Mouse (Mus musculus): Measurements from ENCODE around the gene Lima1. TPM values are rescaled to one million over a fixed set of nuclear protein-coding genes. Genes with fewer than 3 reads are reported as not detected.

Lima1 gene
- total and polyA plus RNA-seq, 2 experiments from 2014 or later, result 6.9 to 8.0 TPM

DNA sequence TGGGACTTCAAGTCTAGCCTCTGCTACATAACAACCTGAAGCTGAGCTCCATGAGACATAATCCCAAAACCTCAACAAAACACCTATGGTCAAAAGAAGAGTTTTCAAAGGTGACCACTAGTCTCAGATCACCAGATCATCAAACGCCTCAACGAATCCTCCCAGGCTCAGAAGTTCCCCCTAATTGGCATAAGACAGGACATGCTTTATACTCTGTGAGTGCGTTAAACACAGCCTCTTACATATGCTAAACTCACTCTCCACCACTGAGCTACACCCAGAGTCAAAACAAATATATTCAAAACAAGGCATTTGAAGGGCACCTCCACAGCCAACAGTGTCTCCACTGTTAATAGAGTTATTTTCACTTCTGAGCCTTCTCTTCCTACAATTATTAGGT lies 2.7 kb downstream of the Lima1 start:
- H3K4me1 ChIP-seq (ENCODE audit: insufficient read depth, low read length), result peaks cover 7% of the 10 kb centered on the region; the same call in 1 of the 2 replicates
- WGBS, result 77% methylated on average over 3 of the region's 3 CpGs
- DNase-seq (ENCODE audit: low spot score) (no peak), ATAC-seq (no peak)
- no peak for TF ChIP-seq CTCF (IDR thresholded peaks at IDR 0.05; ENCODE audit: low read depth)
- H3K27ac ChIP-seq, result no peak overlapping the region
- H3K9me3 ChIP-seq (ENCODE audit: low read length), result no peaks in the 10 kb centered on the region
- H3K36me3 ChIP-seq (ENCODE audit: insufficient read depth, low read length), result no peaks in the 10 kb centered on the region
- no peak overlapping the region for H3K4me3 ChIP-seq (ENCODE audit: low read length)
- H3K4me2 ChIP-seq (ENCODE audit: low read depth, low read length), result no peak overlapping the region
- no peak overlapping the region for H3K9ac ChIP-seq (replicated peaks; ENCODE audit: low read length)
- H3K27me3 ChIP-seq (ENCODE audit: insufficient read depth, low read length), result no peaks in the 10 kb centered on the region

DNA sequence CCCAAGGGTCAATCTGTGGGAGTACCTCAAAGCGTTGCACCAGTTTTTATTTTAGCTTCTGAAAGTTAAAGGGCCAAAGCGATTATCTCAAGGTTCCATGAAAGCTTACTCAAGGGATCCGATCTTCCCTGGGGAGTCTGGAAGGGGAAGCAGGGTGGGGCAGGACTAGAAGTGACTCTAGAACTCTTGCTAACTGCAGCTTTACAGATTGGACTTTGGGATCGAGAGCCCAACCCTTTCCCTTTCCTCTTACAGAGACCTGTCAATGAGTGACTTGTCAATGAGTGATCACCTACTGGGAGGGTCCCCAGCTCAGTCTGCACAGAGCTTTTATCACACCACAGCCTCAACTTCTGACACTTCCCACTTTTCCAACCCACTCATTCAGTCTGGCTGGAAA lies 7.6 kb downstream of the Lima1 start:
- 73% methylated on average over 4 of the region's 4 CpGs for WGBS
- H3K27me3 ChIP-seq (ENCODE audit: insufficient read depth, low read length), result no peaks in the 10 kb centered on the region

DNA sequence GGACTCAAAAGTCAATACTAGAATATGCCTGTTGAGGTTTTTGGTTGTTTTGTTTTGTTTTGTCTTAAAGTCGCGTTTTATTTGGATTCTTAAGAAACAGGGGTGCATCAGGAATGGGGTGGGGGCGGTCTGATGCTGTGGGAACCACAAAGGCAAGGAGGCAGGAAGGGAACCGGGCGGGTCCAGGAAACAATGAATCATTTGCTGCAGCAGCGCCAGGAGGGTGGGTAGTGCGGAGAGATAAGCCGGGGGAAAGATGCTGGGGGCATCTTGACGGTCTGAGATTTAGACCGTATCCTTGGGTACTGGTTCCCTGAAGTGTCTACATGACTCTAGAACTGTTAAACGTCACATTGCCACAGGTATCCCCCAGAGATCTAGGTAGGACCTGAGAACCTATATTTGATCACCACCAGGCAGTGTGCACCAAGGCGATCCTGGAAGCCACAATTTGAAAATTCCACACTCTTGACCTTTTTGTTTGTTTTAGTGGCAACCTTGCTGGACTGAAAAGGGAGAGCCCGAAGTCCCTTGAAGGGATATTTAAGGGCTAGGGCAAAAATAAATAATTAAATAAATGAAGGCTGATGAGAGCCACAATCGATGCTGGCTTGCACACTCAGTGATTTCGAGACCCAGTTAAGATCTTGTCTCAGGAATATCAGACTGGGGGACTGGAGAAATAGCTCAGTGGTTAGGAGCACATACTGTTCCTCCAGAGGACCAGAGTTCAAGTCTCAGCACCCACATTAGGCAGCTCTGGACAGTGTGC lies 8.6 kb downstream of the Lima1 start:
- H3K4me3 ChIP-seq (ENCODE audit: low read length), result no peak overlapping the region
- WGBS, result 80% methylated on average over 15 of the region's 15 CpGs
- no peak for TF ChIP-seq CTCF (IDR thresholded peaks at IDR 0.05; ENCODE audit: low read depth)
- no peaks in the 10 kb centered on the region for H3K9me3 ChIP-seq (ENCODE audit: low read length)
- H3K36me3 ChIP-seq (ENCODE audit: insufficient read depth, low read length), result no peaks in the 10 kb centered on the region
- no peak overlapping the region for H3K27ac ChIP-seq
- no peaks in the 10 kb centered on the region for H3K27me3 ChIP-seq (ENCODE audit: insufficient read depth, low read length)
- no peak overlapping the region for H3K4me2 ChIP-seq (ENCODE audit: low read depth, low read length)
- ATAC-seq (no peak), DNase-seq (ENCODE audit: low spot score) (no peak)
- no peak overlapping the region for H3K9ac ChIP-seq (replicated peaks; ENCODE audit: low read length)
- no peaks in the 10 kb centered on the region for H3K4me1 ChIP-seq (ENCODE audit: insufficient read depth, low read length)

More for the DNA sequence above, 7.6 kb downstream of the Lima1 start:
- Histone ChIP-seq H3K27ac (no peak overlapping the region), H3K4me1 (ENCODE audit: insufficient read depth, low read length) (no peaks in the 10 kb centered on the region), H3K4me3 (ENCODE audit: low read length) (no peak overlapping the region), H3K9ac (replicated peaks; ENCODE audit: low read length) (no peak overlapping the region), H3K4me2 (ENCODE audit: low read depth, low read length) (no peak overlapping the region), H3K9me3 (ENCODE audit: low read length) (no peaks in the 10 kb centered on the region), H3K36me3 (ENCODE audit: insufficient read depth, low read length) (no peaks in the 10 kb centered on the region)
- ATAC-seq, result no peak
- no peak for DNase-seq (ENCODE audit: low spot score)
- TF ChIP-seq CTCF (IDR thresholded peaks at IDR 0.05; ENCODE audit: low read depth), result no peak

DNA sequence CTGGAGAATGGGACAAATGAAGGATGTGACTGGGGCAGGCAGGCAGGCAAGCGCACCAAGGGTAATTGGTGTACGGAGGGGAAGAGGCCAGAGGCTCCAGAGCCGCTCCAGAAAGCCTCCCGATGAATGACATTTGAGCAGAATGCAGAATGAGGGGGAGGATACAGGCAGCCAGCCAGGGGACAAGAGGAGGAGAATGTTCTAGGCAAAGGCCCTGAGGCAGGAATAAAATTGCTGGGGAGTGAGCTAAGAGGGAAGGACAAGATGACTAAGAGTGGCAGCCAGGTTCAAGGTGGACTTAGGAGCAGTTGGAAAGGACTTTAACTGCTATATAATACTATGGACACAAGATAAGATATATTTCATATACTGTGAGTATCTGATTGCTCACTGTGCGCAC lies 9.3 kb downstream of the Lima1 start:
- no peak for ATAC-seq
- 55% methylated on average over 5 of the region's 5 CpGs for WGBS
- DNase-seq (ENCODE audit: low spot score), result no peak
- no peaks in the 10 kb centered on the region for H3K9me3 ChIP-seq (ENCODE audit: low read length)
- H3K27ac ChIP-seq, result no peak overlapping the region
- H3K36me3 ChIP-seq (ENCODE audit: insufficient read depth, low read length), result no peaks in the 10 kb centered on the region
- H3K4me2 ChIP-seq (ENCODE audit: low read depth, low read length), result no peak overlapping the region
- H3K4me3 ChIP-seq (ENCODE audit: low read length), result no peak overlapping the region
- H3K4me1 ChIP-seq (ENCODE audit: insufficient read depth, low read length), result no peaks in the 10 kb centered on the region
- H3K9ac ChIP-seq (replicated peaks; ENCODE audit: low read length), result no peak overlapping the region
- TF ChIP-seq CTCF (IDR thresholded peaks at IDR 0.05; ENCODE audit: low read depth), result no peak
- no peaks in the 10 kb centered on the region for H3K27me3 ChIP-seq (ENCODE audit: insufficient read depth, low read length)

DNA sequence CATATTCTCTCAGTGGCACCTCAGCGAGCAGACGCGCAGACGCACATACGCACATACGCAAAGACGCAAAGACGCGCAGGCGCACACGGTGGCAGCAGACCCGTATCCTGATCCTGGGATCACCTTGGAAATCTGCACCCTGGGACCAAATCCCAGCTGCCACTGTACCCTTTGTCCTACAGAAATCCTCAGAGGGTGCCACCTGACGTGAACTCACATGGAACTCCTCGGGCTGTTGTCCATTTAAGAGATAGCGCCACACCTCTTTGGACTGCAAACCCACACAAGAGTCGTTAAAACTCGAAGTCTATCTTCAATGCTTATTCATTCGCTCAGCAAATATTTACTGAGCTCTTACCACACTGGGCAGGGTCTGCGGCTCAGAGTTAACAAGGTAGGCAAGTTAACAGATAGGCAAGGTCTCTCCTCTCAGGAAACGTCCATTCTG lies 9.7 kb downstream of the Lima1 start:
- DNase-seq (ENCODE audit: low spot score) (no peak), ATAC-seq (no peak)
- H3K9ac ChIP-seq (replicated peaks; ENCODE audit: low read length), result no peak overlapping the region
- H3K4me3 ChIP-seq (ENCODE audit: low read length), result no peak overlapping the region
- no peaks in the 10 kb centered on the region for H3K4me1 ChIP-seq (ENCODE audit: insufficient read depth, low read length)
- H3K27ac ChIP-seq, result no peak overlapping the region
- H3K27me3 ChIP-seq (ENCODE audit: insufficient read depth, low read length), result no peaks in the 10 kb centered on the region
- WGBS, result 93% methylated on average over 20 of the region's 20 CpGs
- no peak overlapping the region for H3K4me2 ChIP-seq (ENCODE audit: low read depth, low read length)
- TF ChIP-seq CTCF (IDR thresholded peaks at IDR 0.05; ENCODE audit: low read depth), result no peak
- H3K9me3 ChIP-seq (ENCODE audit: low read length), result no peaks in the 10 kb centered on the region
- no peaks in the 10 kb centered on the region for H3K36me3 ChIP-seq (ENCODE audit: insufficient read depth, low read length)

DNA sequence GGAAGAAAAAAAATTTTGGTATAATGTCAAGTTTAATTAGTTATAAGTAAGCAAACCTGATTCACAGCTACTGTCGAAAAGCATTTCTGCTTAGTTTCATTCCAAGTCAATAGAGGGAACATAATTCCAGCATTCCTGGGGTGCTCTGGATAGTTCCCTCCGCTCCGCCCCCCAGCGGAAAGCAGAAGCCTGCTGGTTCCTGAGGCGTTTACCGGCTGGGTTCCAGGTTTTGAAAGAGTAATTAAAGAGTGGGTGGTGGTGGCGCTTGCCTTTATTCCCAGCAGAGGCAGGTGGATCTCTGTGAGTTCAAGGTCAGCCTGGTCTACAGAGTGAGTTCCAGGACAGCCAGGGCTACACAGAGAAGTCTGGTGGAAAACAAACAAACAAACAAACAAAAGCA lies 10.2 kb downstream of the Lima1 start:
- WGBS, result 79% methylated on average over 7 of the region's 7 CpGs
- no peak overlapping the region for H3K27ac ChIP-seq
- H3K4me2 ChIP-seq (ENCODE audit: low read depth, low read length), result no peak overlapping the region
- no peaks in the 10 kb centered on the region for H3K27me3 ChIP-seq (ENCODE audit: insufficient read depth, low read length)
- DNase-seq (ENCODE audit: low spot score), result no peak
- H3K9ac ChIP-seq (replicated peaks; ENCODE audit: low read length), result no peak overlapping the region
- H3K9me3 ChIP-seq (ENCODE audit: low read length), result no peaks in the 10 kb centered on the region
- no peak for TF ChIP-seq CTCF (IDR thresholded peaks at IDR 0.05; ENCODE audit: low read depth)
- H3K4me3 ChIP-seq (ENCODE audit: low read length), result no peak overlapping the region
- H3K4me1 ChIP-seq (ENCODE audit: insufficient read depth, low read length), result no peaks in the 10 kb centered on the region
- no peaks in the 10 kb centered on the region for H3K36me3 ChIP-seq (ENCODE audit: insufficient read depth, low read length)
- no peak for ATAC-seq

DNA sequence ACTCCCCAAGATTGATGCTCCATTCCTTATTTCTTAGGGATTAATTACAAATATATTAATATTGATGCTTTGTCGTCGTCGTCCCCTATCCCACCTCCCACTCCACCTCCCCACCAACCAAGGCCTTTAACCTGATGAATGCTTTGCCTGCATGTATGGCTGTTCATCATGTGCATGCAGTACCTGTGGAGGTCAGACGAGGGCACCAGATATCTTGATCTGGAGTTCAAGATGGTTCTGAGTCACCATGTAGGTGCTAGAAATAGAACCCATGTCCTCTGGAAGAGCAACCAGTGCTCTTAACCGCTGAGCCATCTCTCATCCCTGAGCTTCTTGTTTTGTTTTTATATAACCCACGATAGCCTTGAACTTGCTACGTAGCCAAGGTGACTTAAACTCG lies 11.5 kb downstream of the Lima1 start:
- H3K27ac ChIP-seq, result no peak overlapping the region
- no peak for TF ChIP-seq CTCF (IDR thresholded peaks at IDR 0.05; ENCODE audit: low read depth)
- H3K9ac ChIP-seq (replicated peaks; ENCODE audit: low read length), result no peak overlapping the region
- H3K4me3 ChIP-seq (ENCODE audit: low read length), result no peak overlapping the region
- ATAC-seq (no peak), DNase-seq (ENCODE audit: low spot score) (no peak)
- WGBS, result 95% methylated on average over 8 of the region's 8 CpGs
- no peaks in the 10 kb centered on the region for H3K36me3 ChIP-seq (ENCODE audit: insufficient read depth, low read length)
- no peaks in the 10 kb centered on the region for H3K27me3 ChIP-seq (ENCODE audit: insufficient read depth, low read length)
- no peaks in the 10 kb centered on the region for H3K4me1 ChIP-seq (ENCODE audit: insufficient read depth, low read length)
- no peak overlapping the region for H3K4me2 ChIP-seq (ENCODE audit: low read depth, low read length)
- no peaks in the 10 kb centered on the region for H3K9me3 ChIP-seq (ENCODE audit: low read length)

Data from hindbrain, postnatal 0 days (tissue).